Mouse (Mus musculus): ENCODE data around the gene Adam1b. TPM values are rescaled to one million over a fixed set of nuclear protein-coding genes. Genes with fewer than 3 reads are reported as not detected.
"Not testable (repeated sequence)": the region's sequence is repeated elsewhere in the genome, so short reads cannot be mapped to it uniquely, and the experiment has no call there.

Adam1b gene
- polyA plus RNA-seq, 1 experiment from 2014 or later, result not detected

DNA sequence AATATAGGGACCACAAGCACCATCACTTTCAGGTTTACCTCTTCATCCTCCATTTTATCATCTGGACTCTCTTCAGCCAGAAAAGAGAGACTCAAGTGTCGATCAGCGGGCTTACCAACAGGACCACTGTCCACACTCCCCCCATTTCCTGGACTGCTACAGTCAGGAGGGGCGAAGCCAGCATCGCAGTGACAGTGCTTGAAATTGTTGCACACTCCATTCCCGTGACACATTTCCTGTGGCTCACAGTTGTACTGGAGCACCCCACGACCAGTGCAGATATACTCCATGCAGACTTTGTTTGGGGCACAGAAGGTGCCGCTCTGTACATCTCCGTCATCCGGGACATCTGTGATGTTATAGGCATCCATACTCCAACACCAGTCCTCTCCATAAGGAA, 15.7 kb upstream of the Adam1b start:
- no peak overlapping the region for H3K4me2 ChIP-seq (ENCODE audit: low read depth, low read length)
- WGBS, result 98% methylated on average over 9 of the region's 9 CpGs
- H3K36me3 ChIP-seq (ENCODE audit: control insufficient read depth, insufficient read depth, low read length), result peaks cover 22% of the 10 kb centered on the region

DNA sequence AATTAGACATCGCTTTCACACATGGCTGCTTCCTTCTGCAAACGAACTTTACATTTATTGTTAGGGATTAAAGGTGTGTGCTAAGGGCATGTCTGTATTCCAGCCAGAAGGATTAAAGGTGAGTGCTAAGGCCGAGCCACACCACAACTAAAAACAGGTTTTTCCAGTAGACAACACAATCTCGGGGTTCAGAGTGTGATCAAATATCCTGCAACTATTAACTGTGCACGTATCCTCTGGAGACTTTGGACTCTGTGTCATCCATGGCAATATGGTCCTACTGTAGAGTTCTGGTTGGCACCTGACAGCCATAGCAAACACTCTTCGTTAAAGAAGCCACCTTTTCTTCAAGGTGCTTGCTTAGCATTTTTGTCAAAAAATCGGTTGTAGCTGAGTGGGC, 6.8 kb upstream of the Adam1b start:
- H3K9me3 ChIP-seq (ENCODE audit: control insufficient read depth, low read length), result no peaks in the 10 kb centered on the region
- no peaks in the 10 kb centered on the region for H3K4me1 ChIP-seq (ENCODE audit: control insufficient read depth, insufficient read depth, low read length)
- no peak for ATAC-seq (ENCODE audit: low read depth)
- H3K4me2 ChIP-seq (ENCODE audit: low read depth, low read length), result no peak overlapping the region
- no peak overlapping the region for H3K9ac ChIP-seq (replicated peaks; ENCODE audit: low read depth, low read length)
- WGBS, result 84% methylated on average over 7 of the region's 7 CpGs
- H3K36me3 ChIP-seq (ENCODE audit: control insufficient read depth, insufficient read depth, low read length), result no peaks in the 10 kb centered on the region
- H3K27me3 ChIP-seq (ENCODE audit: control insufficient read depth, insufficient read depth, low read length), result no peaks in the 10 kb centered on the region
- H3K4me3 ChIP-seq (ENCODE audit: low read depth, low read length), result no peak overlapping the region
- no peak overlapping the region for H3K27ac ChIP-seq (ENCODE audit: low read depth, low read length)

More for the DNA sequence above, 15.7 kb upstream of the Adam1b start:
- no peaks in the 10 kb centered on the region for H3K27me3 ChIP-seq (ENCODE audit: control insufficient read depth, insufficient read depth, low read length)
- no peak overlapping the region for H3K27ac ChIP-seq (ENCODE audit: low read depth, low read length)
- H3K9me3 ChIP-seq (ENCODE audit: control insufficient read depth, low read length), result no peaks in the 10 kb centered on the region
- H3K4me3 ChIP-seq (ENCODE audit: low read depth, low read length), result no peak overlapping the region
- H3K4me1 ChIP-seq (ENCODE audit: control insufficient read depth, insufficient read depth, low read length), result no peaks in the 10 kb centered on the region
- H3K9ac ChIP-seq (replicated peaks; ENCODE audit: low read depth, low read length), result no peak overlapping the region
- no peak for ATAC-seq (ENCODE audit: low read depth)

DNA sequence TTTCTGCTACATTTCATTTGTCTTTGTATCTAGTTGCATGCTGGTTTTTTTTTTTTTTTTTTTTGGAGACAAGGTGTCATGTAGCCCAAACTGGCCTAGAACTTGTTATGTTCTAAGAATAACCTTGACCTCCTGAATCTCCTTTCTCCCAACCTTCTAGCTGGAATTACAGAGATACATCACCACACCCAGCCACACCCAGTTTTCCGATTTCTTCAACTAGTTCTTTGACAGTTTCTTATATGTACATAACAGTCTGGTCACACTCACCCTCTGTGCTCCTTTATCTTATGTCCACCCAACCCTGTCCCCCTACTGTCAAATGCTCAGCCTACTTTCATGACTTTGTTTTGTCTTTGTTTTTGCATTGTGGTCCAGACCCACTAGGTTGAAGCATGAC, 3.6 kb upstream of the Adam1b start:
- Histone ChIP-seq H3K27me3 (ENCODE audit: control insufficient read depth, insufficient read depth, low read length) (no peaks in the 10 kb centered on the region), H3K27ac (ENCODE audit: low read depth, low read length) (no peak overlapping the region), H3K36me3 (ENCODE audit: control insufficient read depth, insufficient read depth, low read length) (no peaks in the 10 kb centered on the region), H3K4me1 (ENCODE audit: control insufficient read depth, insufficient read depth, low read length) (no peaks in the 10 kb centered on the region), H3K9ac (replicated peaks; ENCODE audit: low read depth, low read length) (no peak overlapping the region), H3K4me2 (ENCODE audit: low read depth, low read length) (no peak overlapping the region), H3K9me3 (ENCODE audit: control insufficient read depth, low read length) (no peaks in the 10 kb centered on the region), H3K4me3 (ENCODE audit: low read depth, low read length) (no peak overlapping the region)
- ATAC-seq (ENCODE audit: low read depth), result no peak
- 86% methylated on average over 1 of the region's 1 CpGs for WGBS

GRCm38 (mm10) chr5:121501424-121501996, 1.7 kb downstream of the Adam1b start:
- not testable (repeated sequence) for H3K4me2 ChIP-seq (ENCODE audit: low read depth, low read length); H3K27ac ChIP-seq (ENCODE audit: low read depth, low read length); H3K9ac ChIP-seq (replicated peaks; ENCODE audit: low read depth, low read length); H3K4me3 ChIP-seq (ENCODE audit: low read depth, low read length); H3K4me1 ChIP-seq (ENCODE audit: control insufficient read depth, insufficient read depth, low read length); H3K9me3 ChIP-seq (ENCODE audit: control insufficient read depth, low read length); H3K36me3 ChIP-seq (ENCODE audit: control insufficient read depth, insufficient read depth, low read length); H3K27me3 ChIP-seq (ENCODE audit: control insufficient read depth, insufficient read depth, low read length); ATAC-seq (ENCODE audit: low read depth)
- WGBS, result 83% methylated on average over 10 of the region's 17 CpGs

- ATAC-seq (ENCODE audit: low read depth), result no peak
- Histone ChIP-seq H3K4me2 (ENCODE audit: low read depth, low read length) (no peak overlapping the region), H3K36me3 (ENCODE audit: control insufficient read depth, insufficient read depth, low read length) (no peaks in the 10 kb centered on the region), H3K4me1 (ENCODE audit: control insufficient read depth, insufficient read depth, low read length) (no peaks in the 10 kb centered on the region), H3K9ac (replicated peaks; ENCODE audit: low read depth, low read length) (no peak overlapping the region), H3K27me3 (ENCODE audit: control insufficient read depth, insufficient read depth, low read length) (no peaks in the 10 kb centered on the region), H3K27ac (ENCODE audit: low read depth, low read length) (no peak overlapping the region), H3K9me3 (ENCODE audit: control insufficient read depth, low read length) (no peaks in the 10 kb centered on the region), H3K4me3 (ENCODE audit: low read depth, low read length) (no peak overlapping the region)
- WGBS, result 77% methylated on average over 7 of the region's 7 CpGs
These were observed 2.5 kb downstream of the Adam1b start for GRCm38 (mm10) chr5:121500719-121501118.

GRCm38 (mm10) chr5:121493305-121493704, 9.9 kb downstream of the Adam1b start:
- Histone ChIP-seq H3K4me3 (ENCODE audit: low read depth, low read length) (no peak overlapping the region), H3K27ac (ENCODE audit: low read depth, low read length) (no peak overlapping the region), H3K4me1 (ENCODE audit: control insufficient read depth, insufficient read depth, low read length) (no peaks in the 10 kb centered on the region), H3K36me3 (ENCODE audit: control insufficient read depth, insufficient read depth, low read length) (no peaks in the 10 kb centered on the region), H3K9me3 (ENCODE audit: control insufficient read depth, low read length) (no peaks in the 10 kb centered on the region), H3K27me3 (ENCODE audit: control insufficient read depth, insufficient read depth, low read length) (no peaks in the 10 kb centered on the region), H3K4me2 (ENCODE audit: low read depth, low read length) (no peak overlapping the region), H3K9ac (replicated peaks; ENCODE audit: low read depth, low read length) (no peak overlapping the region)
- WGBS, result 79% methylated on average over 8 of the region's 8 CpGs
- no peak for ATAC-seq (ENCODE audit: low read depth)

GRCm38 (mm10) chr5:121484801-121485200, 18.4 kb downstream of the Adam1b start:
- Histone ChIP-seq H3K9ac (replicated peaks; ENCODE audit: low read depth, low read length) (no peak overlapping the region), H3K9me3 (ENCODE audit: control insufficient read depth, low read length) (no peaks in the 10 kb centered on the region), H3K4me2 (ENCODE audit: low read depth, low read length) (no peak overlapping the region), H3K36me3 (ENCODE audit: control insufficient read depth, insufficient read depth, low read length) (no peaks in the 10 kb centered on the region), H3K27ac (ENCODE audit: low read depth, low read length) (no peak overlapping the region), H3K27me3 (ENCODE audit: control insufficient read depth, insufficient read depth, low read length) (no peaks in the 10 kb centered on the region), H3K4me1 (ENCODE audit: control insufficient read depth, insufficient read depth, low read length) (no peaks in the 10 kb centered on the region), H3K4me3 (ENCODE audit: low read depth, low read length) (no peak overlapping the region)
- ATAC-seq (ENCODE audit: low read depth), result no peak
- 83% methylated on average over 5 of the region's 5 CpGs for WGBS

DNA sequence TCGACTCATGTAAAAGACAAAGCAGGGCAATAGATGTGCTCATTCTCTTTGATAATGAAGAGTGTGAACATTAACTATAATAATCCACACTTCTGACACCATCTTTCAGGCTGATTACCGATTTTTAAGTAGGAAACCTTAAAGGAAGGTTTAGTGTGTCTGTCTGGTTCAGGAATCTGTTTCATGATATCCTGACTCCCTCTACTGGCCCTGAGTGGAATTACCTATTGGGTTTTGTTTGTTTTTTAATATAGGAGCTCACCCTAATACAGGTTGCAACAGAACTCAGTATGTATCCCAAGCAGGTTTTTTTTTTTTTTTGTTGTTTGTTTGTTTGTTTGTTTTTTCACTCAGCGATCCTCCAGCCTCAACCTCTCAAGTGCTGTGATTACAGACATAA, 25.6 kb downstream of the Adam1b start:
- no peak overlapping the region for H3K4me3 ChIP-seq (ENCODE audit: low read depth, low read length)
- no peak overlapping the region for H3K27ac ChIP-seq (ENCODE audit: low read depth, low read length)
- 43% methylated on average over 3 of the region's 3 CpGs for WGBS
- ATAC-seq (ENCODE audit: low read depth), result no peak
- H3K9me3 ChIP-seq (ENCODE audit: control insufficient read depth, low read length), result no peaks in the 10 kb centered on the region
- no peaks in the 10 kb centered on the region for H3K4me1 ChIP-seq (ENCODE audit: control insufficient read depth, insufficient read depth, low read length)
- H3K27me3 ChIP-seq (ENCODE audit: control insufficient read depth, insufficient read depth, low read length), result no peaks in the 10 kb centered on the region
- no peak overlapping the region for H3K4me2 ChIP-seq (ENCODE audit: low read depth, low read length)
- no peaks in the 10 kb centered on the region for H3K36me3 ChIP-seq (ENCODE audit: control insufficient read depth, insufficient read depth, low read length)
- no peak overlapping the region for H3K9ac ChIP-seq (replicated peaks; ENCODE audit: low read depth, low read length)

- Histone ChIP-seq H3K4me2 (ENCODE audit: low read depth, low read length) (no peak overlapping the region), H3K4me1 (ENCODE audit: control insufficient read depth, insufficient read depth, low read length) (no peaks in the 10 kb centered on the region), H3K9me3 (ENCODE audit: control insufficient read depth, low read length) (no peaks in the 10 kb centered on the region), H3K9ac (replicated peaks; ENCODE audit: low read depth, low read length) (no peak overlapping the region), H3K36me3 (ENCODE audit: control insufficient read depth, insufficient read depth, low read length) (no peaks in the 10 kb centered on the region), H3K4me3 (ENCODE audit: low read depth, low read length) (no peak overlapping the region), H3K27ac (ENCODE audit: low read depth, low read length) (no peak overlapping the region), H3K27me3 (ENCODE audit: control insufficient read depth, insufficient read depth, low read length) (no peaks in the 10 kb centered on the region)
- 74% methylated on average over 1 of the region's 1 CpGs for WGBS
- ATAC-seq (ENCODE audit: low read depth), result no peak
These were observed 27.2 kb downstream of the Adam1b start for GRCm38 (mm10) chr5:121476040-121476439.
